Mouse (Mus musculus) bone marrow, adult 2 months (tissue): ENCODE data around the gene Dnm2.

Source experiments
- CTCF ChIP-seq: fragments of 200-500 bp; IDR thresholded peaks from 2 replicates; pipeline ENCODE4 v1.5.1; 2011; ENCODE audit warnings: low read length, control low read depth; ENCODE audit not compliant: control insufficient read depth, insufficient read depth
- POLR2A ChIP-seq: fragments of 200-500 bp; IDR thresholded peaks from 2 replicates; pipeline ENCODE4 v1.6.1; 2011; ENCODE audit warnings: low read depth, mild to moderate bottlenecking, control low read depth, low read length, borderline replicate concordance; ENCODE audit not compliant: control insufficient read depth

GRCm38 (mm10) chr9:21510689-21511015, 85.9 kb downstream of the Dnm2 start:
- TF ChIP-seq CTCF = no peak
- TF ChIP-seq POLR2A = no peak
